Mouse (Mus musculus) thymus, adult 18-20 months (tissue): ENCODE data around the gene Lsmem1.
"Not testable (repeated sequence)": the region's sequence is repeated elsewhere in the genome, so short reads cannot be mapped to it uniquely, and the experiment has no call there.

Experiments
- DNase-seq, 2 experiments: peaks; one replicate each; pipeline ENCODE4 v3.0.0; 2022; ENCODE audit warnings: mixed read lengths in 2 of 2

Gene Lsmem1

GRCm38 (mm10) chr12:40209049-40209448 is 9.8 kb upstream of the Lsmem1 start:
- DNase-seq: no peak

GRCm38 (mm10) chr12:40207909-40208308 is 8.6 kb upstream of the Lsmem1 start:
- DNase-seq: no peak

GRCm38 (mm10) chr12:40202161-40203035 is 3.1 kb upstream of the Lsmem1 start:
- DNase-seq: no peak

GRCm38 (mm10) chr12:40200484-40201235 is 1.4 kb upstream of the Lsmem1 start:
- no peak for DNase-seq

- DNase-seq: peak; percentile 55 to 73
Measured at GRCm38 (mm10) chr12:40199795-40200402, 609 bp upstream of the Lsmem1 start.

GRCm38 (mm10) chr12:40198427-40198826 is 863 bp downstream of the Lsmem1 start:
- DNase-seq: peak; percentile 65 to 81

- no peak for DNase-seq
Measured at GRCm38 (mm10) chr12:40198019-40198418, 1.3 kb downstream of the Lsmem1 start.

- no peak for DNase-seq
Measured at GRCm38 (mm10) chr12:40197511-40197910, 1.8 kb downstream of the Lsmem1 start.

GRCm38 (mm10) chr12:40185474-40185873 is 13.8 kb downstream of the Lsmem1 start:
- DNase-seq: no peak

GRCm38 (mm10) chr12:40177089-40177488 is 22.2 kb downstream of the Lsmem1 start:
- DNase-seq: no peak

- no peak for DNase-seq
Measured at GRCm38 (mm10) chr12:40176158-40176557, 23.1 kb downstream of the Lsmem1 start.

- DNase-seq: not testable (repeated sequence)
Measured at GRCm38 (mm10) chr12:40175171-40175570, 24.1 kb downstream of the Lsmem1 start.

- no peak for DNase-seq
Measured at GRCm38 (mm10) chr12:40171637-40172036, 27.7 kb downstream of the Lsmem1 start.

GRCm38 (mm10) chr12:40169675-40170074 is 29.6 kb downstream of the Lsmem1 start:
- no peak for DNase-seq

GRCm38 (mm10) chr12:40164621-40165020 is 34.7 kb downstream of the Lsmem1 start:
- no peak for DNase-seq

- DNase-seq: no peak
Measured at GRCm38 (mm10) chr12:40160777-40161176, 38.5 kb downstream of the Lsmem1 start.

GRCm38 (mm10) chr12:40154188-40154587 is 45.1 kb downstream of the Lsmem1 start:
- DNase-seq: no peak

- no peak for DNase-seq
Measured at GRCm38 (mm10) chr12:40152353-40153069, 46.8 kb downstream of the Lsmem1 start.

- DNase-seq: no peak
Measured at GRCm38 (mm10) chr12:40147319-40147718, 52.0 kb downstream of the Lsmem1 start.

GRCm38 (mm10) chr12:40146510-40146909 is 52.8 kb downstream of the Lsmem1 start:
- no peak for DNase-seq

- DNase-seq: no peak
Measured at GRCm38 (mm10) chr12:40140706-40141105, 58.6 kb downstream of the Lsmem1 start.

- no peak for DNase-seq
Measured at GRCm38 (mm10) chr12:40139484-40140245, 59.6 kb downstream of the Lsmem1 start.
